Mouse (Mus musculus) kidney, postnatal 36 days (tissue): ENCODE measurements around the gene Stk32c.
A peak's percentile ranks its signal among the peaks of the same experiment; 100 is the strongest.

Experiments used
- DNase-seq, 2 experiments: peaks; one replicate each; pipeline ENCODE4 v3.0.0; 2021 to 2022; ENCODE audit warnings: mixed read lengths in 2 of 2

The Stk32c gene

GRCm38 (mm10) chr7:139212754-139213745 lies at the start of gene Stk32c, which contains the start of gene Lrrc27:
TSS of gene Stk32c (minus strand) at chr7:139213307.
TSS of gene Lrrc27 (plus strand) at chr7:139212988.
- DNase-seq, result peak; percentile 99

- DNase-seq, result peak; percentile 69 to 73
These were observed 44.8 kb upstream of the Stk32c start for GRCm38 (mm10) chr7:139257752-139258542.

DNA sequence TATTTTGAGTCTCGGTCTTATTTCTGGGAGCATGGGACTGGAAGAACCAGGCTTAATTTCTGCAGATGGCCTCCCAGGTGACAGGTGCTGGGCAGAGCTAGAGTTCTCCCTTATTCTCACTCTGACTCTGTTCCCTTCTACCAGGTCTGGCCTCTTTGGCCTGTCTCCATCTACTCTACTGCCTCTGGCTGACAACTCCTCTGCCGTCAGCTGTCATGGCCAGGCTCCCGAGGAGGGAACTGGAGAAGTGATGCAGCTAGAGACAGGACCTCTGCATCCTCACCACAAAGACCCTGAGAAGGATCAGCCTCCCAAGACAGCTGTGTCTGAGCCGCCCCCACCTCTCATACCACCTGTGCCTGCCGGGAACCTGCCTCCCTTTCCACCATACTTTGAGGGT lies 41.5 kb upstream of the Stk32c start:
- DNase-seq, result no peak

GRCm38 (mm10) chr7:139253462-139253861 lies 40.4 kb upstream of the Stk32c start:
- no peak for DNase-seq

DNA sequence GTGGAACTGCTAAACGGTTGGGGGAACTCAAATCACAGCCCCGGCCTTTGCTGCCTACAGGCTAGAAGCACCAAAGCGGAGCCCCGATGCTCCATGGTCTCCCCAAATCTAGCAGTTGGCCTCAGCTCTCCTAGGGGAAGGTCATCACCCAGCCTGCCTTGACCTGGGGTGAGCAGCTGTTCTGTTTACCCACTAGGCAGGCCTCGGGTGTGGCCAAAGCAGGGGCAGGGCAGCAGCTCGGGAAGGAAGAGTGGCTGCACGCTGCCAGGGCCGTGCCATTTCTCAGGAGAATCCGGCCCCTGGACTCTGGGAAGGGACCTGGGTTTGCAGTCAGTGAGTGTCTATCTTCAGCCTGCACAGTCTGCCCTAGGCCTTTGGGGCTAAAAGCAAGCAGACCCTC lies 39.9 kb upstream of the Stk32c start:
- DNase-seq, result peak; percentile 24 to 36

DNA sequence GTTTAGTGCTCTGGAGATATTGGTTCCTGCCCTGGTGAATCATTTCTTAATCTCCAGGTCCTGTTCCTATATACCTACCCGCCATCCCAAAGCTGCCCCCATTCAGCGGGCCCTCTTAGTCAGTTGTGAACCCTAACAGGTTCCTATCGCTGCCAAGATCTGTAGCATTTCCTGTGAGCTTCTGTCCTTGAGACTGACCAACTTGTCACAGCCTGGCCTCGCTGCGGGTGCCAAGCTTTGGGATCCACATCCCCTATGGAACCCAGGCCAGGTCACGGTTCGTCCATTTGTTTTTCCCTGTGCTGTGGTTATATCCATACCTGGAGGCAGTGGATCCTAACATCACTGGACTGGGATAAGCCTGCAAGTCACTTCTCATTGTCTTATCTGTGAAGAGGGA lies 39.5 kb upstream of the Stk32c start:
- no peak for DNase-seq

- DNase-seq, result peak; percentile 75 to 81
These were observed 38.8 kb upstream of the Stk32c start for GRCm38 (mm10) chr7:139251881-139252301.

GRCm38 (mm10) chr7:139249406-139250210 lies 36.5 kb upstream of the Stk32c start:
- no peak for DNase-seq

- DNase-seq, result peak in 1 of 2 experiments; percentile 20
These were observed 35.7 kb upstream of the Stk32c start for GRCm38 (mm10) chr7:139248615-139249405.

DNA sequence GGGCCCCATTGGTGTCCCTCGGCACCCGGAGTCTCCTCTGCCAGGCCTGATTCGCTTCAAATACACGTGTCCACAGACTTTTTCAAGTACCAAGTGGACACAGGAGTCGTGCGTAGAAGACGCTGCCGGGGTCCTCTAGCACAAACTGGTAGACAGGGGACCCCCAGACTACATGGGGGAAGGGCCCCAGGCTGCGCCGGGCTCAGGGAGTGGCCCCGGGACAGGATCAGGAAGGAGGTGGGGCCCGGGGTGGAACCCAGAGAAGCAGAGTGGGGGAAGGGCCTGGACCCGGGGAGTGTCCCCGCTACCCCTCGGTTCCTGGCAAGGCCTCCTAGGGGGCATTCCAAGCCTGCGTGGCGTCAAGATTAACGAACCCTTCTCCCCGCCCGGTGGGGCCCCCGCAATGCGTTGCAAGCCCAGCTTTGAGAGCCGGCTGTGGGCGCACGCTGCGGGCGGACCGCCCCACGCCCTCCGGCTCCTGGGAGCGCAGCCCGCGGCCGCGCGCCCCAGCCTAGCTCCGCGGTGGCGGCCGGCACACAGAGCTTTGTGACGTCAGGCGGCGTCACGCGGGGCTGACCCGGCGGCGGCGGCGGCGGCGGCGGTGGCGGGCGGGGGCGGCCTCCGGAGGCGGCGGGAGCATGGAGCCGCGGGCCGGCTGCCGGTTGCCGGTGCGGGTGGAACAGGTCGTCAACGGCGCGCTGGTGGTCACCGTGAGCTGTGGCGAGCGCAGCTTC lies 34.9 kb upstream of the Stk32c start, which contains the start of gene Pwwp2b:
Gene Pwwp2b, plus strand, starts transcription at position 602 of the 734 bp plus-strand sequence.
- peak; percentile 82 to 92 for DNase-seq

DNA sequence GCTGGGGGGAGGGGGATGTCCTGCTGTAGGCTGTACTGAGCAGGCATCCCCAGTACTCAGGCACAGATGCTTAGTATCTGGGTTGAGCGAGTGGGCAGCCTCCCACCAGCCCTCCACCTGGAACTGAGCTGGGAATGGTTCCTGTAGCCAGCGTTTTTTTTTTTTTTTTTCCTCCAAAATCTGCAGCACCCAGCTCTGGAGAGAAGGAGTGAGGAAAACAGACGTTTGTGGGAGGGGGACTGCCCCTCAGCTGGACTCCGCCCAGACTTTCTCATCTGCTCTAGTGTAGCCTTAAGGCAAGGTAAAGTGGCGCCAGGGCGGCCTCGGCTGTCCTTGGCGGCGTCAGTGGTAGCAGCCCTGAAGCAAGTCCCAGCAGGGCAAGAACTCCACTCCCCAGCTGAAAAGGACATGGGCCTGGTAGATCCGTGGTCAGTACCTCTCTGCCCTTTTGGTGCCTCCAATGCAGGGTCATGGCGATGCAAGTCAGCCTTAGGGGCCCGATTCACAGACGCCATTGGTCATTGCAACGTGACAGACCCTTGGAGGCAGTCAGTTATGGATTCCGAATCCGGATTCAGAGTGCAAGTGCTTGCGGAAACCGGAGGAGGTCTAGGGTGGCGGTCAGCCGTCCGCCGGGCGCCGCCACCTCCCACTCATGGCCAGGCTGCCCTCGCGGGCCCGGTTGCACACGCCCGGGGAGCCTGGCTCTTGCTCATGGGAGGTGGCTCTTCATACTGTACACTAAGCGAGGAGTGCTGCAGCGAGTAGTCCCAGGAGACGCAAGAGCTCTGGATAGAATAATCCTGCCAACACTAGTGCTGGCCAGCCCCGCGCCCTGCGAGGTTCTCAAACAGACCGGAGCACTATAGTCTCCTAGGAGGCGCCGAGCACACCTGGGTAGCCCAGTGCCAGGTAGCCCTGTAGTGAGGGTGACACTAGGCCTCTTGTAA lies 34.1 kb upstream of the Stk32c start:
- DNase-seq, result peak; percentile 31 to 60

- no peak for DNase-seq
These were observed 33.0 kb upstream of the Stk32c start for GRCm38 (mm10) chr7:139246086-139246485.

DNA sequence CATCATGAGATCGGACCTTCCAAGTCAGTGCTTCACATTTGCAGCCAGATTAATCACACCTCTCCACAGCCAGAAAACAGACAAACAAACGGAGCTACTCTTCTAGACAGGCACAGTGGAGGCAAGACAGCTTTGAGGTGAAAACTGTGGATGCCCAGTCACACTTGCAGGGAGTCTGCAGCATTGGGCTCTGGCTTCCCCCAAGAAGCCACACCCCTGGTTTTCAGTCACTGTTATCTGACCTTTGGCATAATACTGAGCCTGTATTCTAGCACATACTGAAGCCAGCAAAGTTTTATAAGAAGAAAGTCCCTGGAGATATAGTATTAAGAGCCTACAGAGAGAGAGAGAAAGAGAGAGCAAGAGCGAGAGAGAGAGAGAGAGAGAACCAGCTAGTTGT lies 26.3 kb upstream of the Stk32c start:
- no peak for DNase-seq

DNA sequence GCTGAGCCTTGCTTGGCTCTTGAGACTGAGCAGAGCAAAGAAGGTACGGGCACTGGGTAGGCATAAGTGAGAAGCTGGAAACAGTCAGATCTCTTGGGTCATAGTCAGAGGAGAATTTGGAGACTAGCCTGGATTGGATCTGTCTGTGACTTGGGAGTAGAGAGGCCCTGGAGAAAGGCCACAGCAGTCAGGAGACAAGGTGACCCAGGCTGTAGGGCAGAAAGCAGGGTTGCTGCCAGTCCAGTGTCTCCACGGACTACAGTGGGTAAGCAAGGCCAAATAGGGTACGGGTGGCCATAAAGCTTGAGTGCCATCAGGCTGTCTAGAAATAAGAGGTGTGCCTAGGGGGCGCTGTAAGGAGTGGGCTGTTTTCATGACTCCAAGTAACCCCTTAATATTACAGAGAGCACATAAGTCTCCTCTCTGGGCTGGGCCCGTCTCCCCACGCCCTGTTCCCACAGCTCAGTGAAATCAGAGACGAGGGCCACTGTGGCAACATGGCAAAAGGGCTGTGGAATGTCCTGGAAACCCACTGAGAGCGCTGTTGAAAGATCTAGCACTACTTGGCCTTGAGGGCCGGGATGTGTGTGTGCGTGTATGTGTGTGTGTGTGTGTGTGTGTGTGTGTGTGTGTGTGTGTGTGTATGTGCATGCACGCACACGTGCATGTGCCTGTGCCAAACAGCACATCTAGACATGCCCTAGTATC lies 22.7 kb upstream of the Stk32c start:
- DNase-seq, result no peak

GRCm38 (mm10) chr7:139234426-139235188 lies 21.5 kb upstream of the Stk32c start:
- peak; percentile 74 to 75 for DNase-seq

- peak; percentile 86 to 95 for DNase-seq
These were observed 20.6 kb upstream of the Stk32c start for GRCm38 (mm10) chr7:139233714-139234113.

DNA sequence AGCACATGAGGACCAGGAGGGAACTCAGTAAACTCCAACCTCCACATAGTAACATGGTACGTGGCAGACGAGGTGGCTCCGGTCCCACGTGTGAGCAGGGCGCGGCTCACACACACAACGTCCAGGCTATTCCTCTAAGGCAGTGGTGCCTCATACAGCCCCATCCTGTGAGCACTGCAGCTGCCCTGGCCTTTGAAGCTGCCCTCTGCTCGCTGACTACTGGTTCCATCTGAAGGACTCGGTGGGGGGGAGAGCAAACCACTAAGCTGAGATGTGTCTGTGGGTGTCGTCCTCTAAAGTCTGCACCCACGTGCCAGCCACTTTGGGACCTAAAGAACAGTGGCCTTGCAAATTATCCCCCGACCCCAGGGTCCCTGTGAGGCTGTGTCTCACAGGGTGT lies 17.1 kb upstream of the Stk32c start:
- DNase-seq, result no peak

DNA sequence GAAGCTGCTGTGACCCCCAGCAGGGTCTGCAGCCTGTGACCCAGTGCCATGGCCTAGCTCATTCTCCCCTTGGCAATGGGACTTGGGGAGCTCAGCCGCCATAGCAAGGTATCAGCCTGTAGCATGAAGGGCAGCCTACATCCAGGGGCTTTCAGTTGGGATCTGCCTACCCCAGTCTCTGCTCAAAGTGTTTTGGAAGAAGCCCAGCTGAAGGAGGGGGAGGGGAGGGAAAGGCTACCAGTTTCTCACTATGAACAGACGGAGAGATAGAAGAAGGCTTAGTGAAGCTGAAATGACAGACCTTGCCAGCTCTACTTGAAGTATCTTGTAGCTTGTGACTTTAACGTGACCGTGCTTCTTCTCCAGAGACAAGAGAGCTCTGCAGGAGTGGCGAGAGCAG lies 16.7 kb upstream of the Stk32c start:
- no peak for DNase-seq
